Mouse (Mus musculus) thymus, adult 18-20 months (tissue): Measurements from ENCODE around the gene H2-M10.6.

Source experiments
- DNase-seq, 2 experiments: peaks; one replicate each; pipeline ENCODE4 v3.0.0; 2022; ENCODE audit warnings: mixed read lengths in 2 of 2

The H2-M10.6 gene

DNA sequence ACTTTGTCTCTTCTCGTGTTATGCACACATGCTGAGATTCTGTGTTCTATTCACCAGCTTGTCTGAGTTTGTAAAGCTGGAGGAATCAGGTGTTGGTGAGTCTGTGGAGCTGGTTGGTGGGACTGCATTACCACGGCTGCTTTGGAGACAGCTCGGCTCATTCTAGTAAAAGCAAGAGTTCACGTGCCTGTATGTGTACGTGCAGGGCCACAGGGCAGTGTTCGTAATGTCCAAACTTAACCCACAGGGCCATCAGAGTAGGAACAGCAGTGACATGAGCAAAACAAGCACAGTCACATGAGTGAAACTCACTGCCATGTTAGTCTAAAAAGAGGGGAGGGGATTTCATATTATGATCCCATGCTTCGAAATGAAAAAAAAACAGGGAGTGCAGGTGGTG, 31.7 kb downstream of the H2-M10.6 start:
- DNase-seq, result no peak

DNA sequence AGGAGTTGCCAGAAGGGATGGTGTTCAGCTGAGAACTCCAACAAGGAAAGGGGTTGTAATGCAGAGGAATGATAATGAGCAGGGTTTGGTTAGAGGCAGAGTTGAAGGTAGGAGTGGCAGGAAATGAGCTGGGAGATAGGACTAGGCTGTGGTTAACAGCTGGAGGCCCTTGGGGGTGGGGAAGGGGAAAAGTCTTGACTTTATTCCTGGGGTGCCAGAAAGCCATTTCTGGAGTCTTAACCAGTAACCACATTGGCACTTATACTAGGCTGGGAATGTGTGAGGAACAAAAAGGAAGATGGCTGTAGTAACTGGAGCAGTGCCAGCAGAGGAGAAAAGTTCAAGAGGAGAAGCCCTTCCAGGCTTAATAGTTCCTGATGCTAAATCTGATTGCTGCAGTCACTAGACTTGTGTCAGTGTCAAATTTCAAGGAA, 32.3 kb downstream of the H2-M10.6 start:
- no peak for DNase-seq

DNA sequence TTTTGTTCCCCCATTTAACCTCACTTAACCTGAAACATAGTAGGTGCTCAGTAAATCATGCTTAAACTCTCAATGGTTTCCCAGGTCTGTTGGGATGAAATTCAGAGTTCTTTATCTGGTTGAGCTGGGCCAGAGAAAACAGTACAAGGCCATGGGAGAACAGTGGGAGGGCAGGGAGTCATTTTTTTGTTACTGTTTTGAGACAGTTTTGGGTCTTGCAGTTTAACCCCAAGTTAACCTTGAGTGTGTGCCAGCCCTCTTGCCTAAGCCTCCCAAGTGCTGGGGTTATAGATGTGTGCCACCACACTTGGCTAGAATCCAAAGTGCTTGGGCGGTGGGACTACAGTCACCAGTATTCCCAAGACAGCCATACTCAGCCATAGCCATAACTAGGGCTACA, 32.8 kb downstream of the H2-M10.6 start:
- no peak for DNase-seq

DNA sequence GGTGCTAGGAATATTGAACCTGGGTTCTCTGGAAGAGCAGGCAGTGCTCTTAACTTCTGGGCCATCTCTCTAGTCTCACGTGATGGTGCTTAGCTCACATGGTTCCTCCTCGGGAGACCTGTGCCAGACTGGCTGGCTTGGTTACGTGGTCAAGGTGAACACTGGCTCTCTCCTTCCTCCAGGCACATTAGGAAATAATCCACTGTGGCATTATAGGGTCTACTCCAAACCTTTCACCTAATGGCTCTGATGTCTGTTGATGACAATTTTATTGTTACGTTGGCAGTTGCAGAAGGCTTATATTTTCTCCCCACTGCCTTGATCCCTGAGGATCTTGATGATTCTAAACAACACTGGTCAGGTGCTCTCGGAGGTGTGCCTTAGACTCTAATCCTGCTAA, 36.9 kb downstream of the H2-M10.6 start:
- no peak for DNase-seq

DNA sequence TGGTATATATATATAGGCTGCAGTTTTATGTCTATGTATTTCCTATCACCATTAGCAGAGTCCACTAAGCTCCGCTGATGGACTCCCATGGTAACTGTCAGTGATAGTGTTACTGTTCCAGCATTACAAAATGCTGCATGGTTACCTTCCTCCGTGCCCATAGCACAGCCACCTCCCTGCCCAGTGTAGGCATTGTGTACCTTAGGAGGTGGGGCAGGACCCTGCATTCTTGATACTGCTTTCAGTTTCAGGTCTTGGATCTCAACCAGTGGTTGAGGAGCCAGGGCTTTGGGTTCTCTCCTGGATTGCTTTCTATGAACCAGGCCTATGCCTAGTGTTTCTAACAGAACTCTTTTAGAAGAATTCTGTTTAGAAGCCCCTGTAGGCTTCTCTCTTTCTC, 38.0 kb downstream of the H2-M10.6 start:
- no peak for DNase-seq

DNA sequence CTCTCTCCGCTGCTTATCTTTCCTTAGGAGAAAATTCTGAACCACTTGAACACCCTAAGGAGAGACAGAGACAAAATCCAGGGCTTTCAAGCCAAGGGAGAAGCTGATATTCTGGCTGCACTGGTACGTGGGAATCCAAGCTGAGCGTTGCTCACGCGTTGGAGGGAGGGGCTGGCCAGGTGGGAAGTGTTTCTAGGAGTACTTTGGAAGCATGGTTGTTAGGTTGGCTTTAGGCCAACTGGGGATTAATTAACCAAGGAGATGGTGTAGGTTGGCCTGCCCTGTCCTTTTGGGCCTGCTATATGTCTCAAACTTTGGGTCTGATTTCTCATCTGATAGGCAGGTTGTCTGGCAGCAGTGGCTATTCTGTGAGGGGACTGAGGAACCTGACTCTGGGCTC, 39.2 kb downstream of the H2-M10.6 start:
- no peak for DNase-seq

DNA sequence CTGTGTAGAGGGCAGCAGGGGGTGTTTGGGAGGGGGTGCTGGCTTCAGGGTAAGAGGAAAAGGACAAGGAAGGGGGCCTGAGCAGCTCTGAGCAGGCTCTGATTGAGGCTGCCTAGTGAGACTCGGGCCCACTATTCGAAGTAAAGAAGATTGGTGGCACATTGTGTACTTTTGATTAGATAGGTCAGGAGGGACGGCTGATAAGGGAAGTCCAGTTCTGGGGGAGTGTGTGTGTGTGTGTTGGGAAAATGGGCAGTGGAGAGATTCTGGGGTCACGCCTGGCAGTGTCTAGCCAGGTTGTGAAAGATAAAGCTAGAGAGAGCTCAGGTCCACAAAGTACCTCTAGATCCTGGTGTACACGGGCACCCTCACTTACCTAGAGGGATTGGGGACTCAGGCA, 39.7 kb downstream of the H2-M10.6 start:
- no peak for DNase-seq

DNA sequence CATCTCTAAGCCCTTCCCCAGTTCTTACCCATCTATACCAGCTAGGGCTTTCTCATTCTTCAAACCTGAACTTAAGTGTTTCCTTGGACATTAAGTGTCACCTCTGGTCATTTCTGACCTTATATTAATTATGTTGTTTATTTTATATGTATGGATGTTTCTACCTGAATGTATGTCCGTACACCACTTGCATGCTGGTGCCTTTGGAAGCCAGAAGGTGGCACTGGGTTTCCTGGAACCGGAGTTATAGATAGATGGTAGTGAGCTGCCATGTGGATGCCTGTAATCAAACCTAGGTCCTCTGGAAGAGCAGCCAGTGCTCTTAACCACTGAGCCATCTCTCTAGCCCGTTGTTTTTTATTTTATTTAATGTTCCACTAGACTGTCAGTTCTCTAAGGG, 43.5 kb downstream of the H2-M10.6 start:
- no peak for DNase-seq

DNA sequence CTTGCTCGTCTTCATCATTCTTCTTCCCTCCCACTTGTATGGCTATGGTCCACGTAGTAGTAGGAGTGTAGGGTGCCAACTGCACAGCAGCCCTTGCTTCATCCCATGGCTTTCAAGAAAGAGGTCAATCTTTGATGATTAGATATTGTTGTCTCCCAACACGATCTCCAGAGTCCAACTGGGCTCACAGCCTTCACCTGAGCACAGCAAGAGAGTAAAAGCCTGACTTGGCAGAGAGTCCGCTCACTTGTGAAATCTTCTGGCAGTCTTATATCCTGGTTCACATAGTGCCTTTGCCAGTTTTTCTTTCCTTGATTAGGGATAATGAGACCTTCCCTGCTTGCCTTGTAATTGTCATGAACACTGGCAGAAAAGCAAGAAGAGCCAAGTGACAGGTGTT, 44.3 kb downstream of the H2-M10.6 start:
- no peak for DNase-seq

DNA sequence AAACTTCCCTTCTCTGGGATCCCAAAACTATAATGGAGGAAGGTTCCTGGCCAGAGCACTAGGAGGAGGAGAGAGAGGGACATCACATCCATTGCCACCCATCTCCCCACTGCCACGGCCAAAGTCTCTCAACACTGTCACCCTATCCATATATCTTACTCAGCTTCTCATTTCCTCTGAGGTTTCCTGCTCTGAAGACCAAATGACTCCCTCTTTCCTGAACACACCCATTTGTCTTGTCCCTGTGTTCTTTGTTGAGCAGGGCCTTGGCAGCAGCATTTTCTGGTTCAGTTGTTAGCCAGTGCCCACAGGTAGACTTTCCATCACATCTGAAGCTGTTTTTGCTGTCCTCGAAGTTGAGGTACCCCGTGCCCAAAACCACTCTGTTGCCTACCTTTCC, 46.2 kb downstream of the H2-M10.6 start:
- no peak for DNase-seq

DNA sequence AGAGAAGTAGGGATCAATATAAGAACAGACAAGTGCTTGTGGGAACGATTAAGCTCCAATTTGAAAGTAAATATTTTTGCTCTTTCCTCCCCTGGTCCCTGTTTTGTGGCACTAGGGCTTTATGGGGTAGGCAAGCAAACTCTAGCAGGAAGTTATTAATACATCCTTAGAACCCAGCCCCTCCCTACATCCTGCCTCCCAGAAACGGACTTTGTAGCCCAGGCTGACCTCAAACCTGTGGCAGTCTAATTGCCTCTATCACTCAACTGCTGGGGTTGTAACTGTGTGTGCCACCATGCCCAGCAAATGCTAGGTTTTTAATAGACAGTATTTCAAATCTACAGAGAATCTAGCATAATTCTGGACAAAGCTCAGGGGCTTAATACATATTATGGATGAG, 49.7 kb downstream of the H2-M10.6 start:
- no peak for DNase-seq
